In genomic region chr11:121490651-121491050, GRCm38 (mm10) we compare ENCODE assay signal across 22 mouse cellular contexts. TPM values are rescaled to one million over a fixed set of nuclear protein-coding genes. Genes with fewer than 3 reads are reported as not detected.
"Had no signal": no experiment of that assay in that cellular context is flagged by ENCODE, and none has a peak within 500 bp of the region (broad histone marks: within the 10 kb centered on the region; RNA-seq: fewer than 3 reads in every experiment).

No protein-coding gene starts in this region.

- H3K4me2 ChIP-seq: lung, embryonic 15.5 days; midbrain, embryonic 11.5 days; midbrain, embryonic 13.5 days; midbrain, embryonic 15.5 days; neural tube, embryonic 12.5 days had no signal

- H3K27me3 ChIP-seq: lung, embryonic 15.5 days; megakaryocyte, embryonic 14.5 days; midbrain, embryonic 13.5 days; midbrain, embryonic 15.5 days; neural tube, embryonic 12.5 days had no signal

- H3K4me3 ChIP-seq: lung, embryonic 15.5 days; megakaryocyte, embryonic 14.5 days; midbrain, embryonic 13.5 days; midbrain, embryonic 15.5 days; neural tube, embryonic 12.5 days had no signal

- H3K27ac ChIP-seq: liver, embryonic 14.5 days; lung, embryonic 15.5 days; macrophage; midbrain, embryonic 13.5 days; midbrain, embryonic 15.5 days; neural tube, embryonic 12.5 days had no signal

- DNase-seq: lung, adult 2 months; lung, postnatal 14 days; lung, postnatal 36 days; right cerebral cortex, postnatal 25 days; right cerebral cortex, postnatal 4 days; spleen, adult 18-20 months; thymus, adult 18-20 months; thymus, postnatal 14 days; thymus, postnatal 36 days had no signal

- H3K36me3 ChIP-seq: lung, embryonic 15.5 days; midbrain, embryonic 15.5 days had no signal

- H3K9me3 ChIP-seq: lung, embryonic 15.5 days; megakaryocyte, embryonic 14.5 days; midbrain, embryonic 13.5 days; midbrain, embryonic 15.5 days; neural tube, embryonic 12.5 days had no signal

- ATAC-seq: lung, postnatal 0 days; midbrain, embryonic 13.5 days; midbrain, embryonic 15.5 days had no signal

- H3K9ac ChIP-seq: liver, embryonic 14.5 days; lung, embryonic 15.5 days; midbrain, embryonic 13.5 days; midbrain, embryonic 15.5 days; neural tube, embryonic 12.5 days had no signal

- H3K4me1 ChIP-seq: lung, embryonic 15.5 days; midbrain, embryonic 13.5 days; midbrain, embryonic 15.5 days; neural tube, embryonic 12.5 days had no signal

RNA-seq across cellular contexts. Expression of gene Zfp750, which starts 28.5 kb away (rescaled TPM):
- total RNA-seq: megakaryocyte progenitor cell, adult 5-6 weeks; monocyte, adult 5-6 weeks; neutrophil, adult 5-6 weeks had no signal
- polyA plus RNA-seq: macrophage; small intestine, adult 2 months had no signal

RNA-seq across cellular contexts. Expression of gene Fn3k, which starts 55.9 kb away (rescaled TPM):
- total RNA-seq: monocyte, adult 5-6 weeks; neutrophil, adult 5-6 weeks had no signal
